Mouse (Mus musculus): Measurements from ENCODE around the gene Zzz3.

DNA sequence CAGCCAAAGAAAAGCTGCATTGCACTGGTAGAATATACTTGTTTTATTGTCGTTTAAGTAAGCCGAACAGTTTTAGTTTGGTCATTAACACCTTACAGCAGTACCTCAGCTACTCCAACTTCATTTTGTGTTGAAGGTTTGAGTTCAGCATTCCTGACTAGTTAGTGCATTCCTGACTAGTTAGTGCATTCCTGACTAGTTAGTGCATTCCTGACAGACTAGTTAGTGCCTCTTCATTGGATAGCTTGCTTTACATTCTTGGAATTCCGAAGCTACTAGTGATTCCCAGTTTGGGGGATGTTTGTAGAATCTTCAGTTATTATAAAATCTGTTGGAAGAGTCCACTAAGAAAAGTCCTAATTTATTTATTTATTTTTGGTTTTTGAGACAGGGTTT is 7.4 kb downstream of the Zzz3 start:
- TF ChIP-seq CTCF (IDR thresholded peaks at IDR 0.05; ENCODE audit: control insufficient read depth, insufficient read depth, low read length) (no peak), POLR2A (IDR thresholded peaks at IDR 0.05; ENCODE audit: borderline replicate concordance, control insufficient read depth, low read depth, low read length) (no peak)

All from bone marrow, adult 2 months (tissue).